In the genomic region with DNA sequence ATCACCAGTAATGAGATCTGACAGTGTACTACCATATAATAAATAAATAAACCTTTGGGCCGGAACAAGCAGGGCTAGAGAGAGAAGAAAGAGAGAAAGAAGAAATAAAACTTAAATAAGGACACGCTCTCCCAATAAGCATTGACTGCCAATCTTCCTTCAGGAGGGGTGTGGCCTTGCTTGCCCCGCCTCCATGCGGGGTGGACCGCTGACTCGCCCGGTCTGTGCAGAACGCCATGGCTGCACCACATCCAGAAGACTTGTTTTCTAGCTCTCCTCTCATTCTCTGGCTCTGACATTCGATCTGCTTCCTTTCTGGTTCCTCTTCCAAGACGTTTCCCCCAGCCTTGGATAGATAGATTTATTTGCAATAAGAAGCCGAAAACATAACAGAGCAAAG, we compare ENCODE assay signal across 23 mouse cellular contexts. TPM values are rescaled to one million over a fixed set of nuclear protein-coding genes. Genes with fewer than 3 reads are reported as not detected.
"Had no signal": no experiment of that assay in that cellular context is flagged by ENCODE, and none has a peak within 500 bp of the region (broad histone marks: within the 10 kb centered on the region; RNA-seq: fewer than 3 reads in every experiment).

No protein-coding gene starts in this region.

- H3K9ac ChIP-seq: kidney, embryonic 15.5 days; liver, embryonic 13.5 days; midbrain, embryonic 12.5 days; neural tube, embryonic 13.5 days; stomach, embryonic 15.5 days had no signal

- H3K9me3 ChIP-seq: kidney, embryonic 15.5 days; liver, embryonic 13.5 days; midbrain, embryonic 12.5 days; neural tube, embryonic 13.5 days; stomach, embryonic 15.5 days had no signal

- H3K27me3 ChIP-seq: kidney, embryonic 15.5 days; liver, embryonic 13.5 days; midbrain, embryonic 12.5 days; neural tube, embryonic 13.5 days; stomach, embryonic 15.5 days had no signal

- H3K4me3 ChIP-seq: kidney, embryonic 15.5 days; left cerebral cortex, adult 2 months; liver, embryonic 13.5 days; midbrain, embryonic 12.5 days; myocyte; neural tube, embryonic 13.5 days; stomach, embryonic 15.5 days had no signal

- H3K4me2 ChIP-seq: kidney, embryonic 15.5 days; liver, embryonic 13.5 days; midbrain, embryonic 12.5 days; neural tube, embryonic 13.5 days; stomach, embryonic 15.5 days had no signal

- H3K27ac ChIP-seq: kidney, embryonic 15.5 days; left cerebral cortex, adult 2 months; liver, embryonic 13.5 days; midbrain, embryonic 12.5 days; neural tube, embryonic 13.5 days; stomach, embryonic 15.5 days had no signal

- ATAC-seq: midbrain, embryonic 16.5 days had no signal

- H3K36me3 ChIP-seq: kidney, embryonic 15.5 days; liver, embryonic 13.5 days; midbrain, embryonic 12.5 days; neural tube, embryonic 13.5 days; stomach, embryonic 15.5 days had no signal

- H3K4me1 ChIP-seq: kidney, embryonic 15.5 days; liver, embryonic 13.5 days; midbrain, embryonic 12.5 days; neural tube, embryonic 13.5 days; stomach, embryonic 15.5 days had no signal

- DNase-seq: kidney, postnatal 10 days; kidney, postnatal 36 days; layer of hippocampus, postnatal 36 days; liver, embryonic 13.5 days; lung, adult 2 months; lung, postnatal 14 days; lung, postnatal 4 days; retina, postnatal 1 day; right cerebral cortex, postnatal 25 days; spleen, adult 18-20 months; thymus, postnatal 25 days had no signal

RNA-seq across cellular contexts. Expression of gene Mybpc1, which starts 8.1 kb away (rescaled TPM):
- total RNA-seq: megakaryocyte progenitor cell, adult 5-6 weeks; megakaryocyte-erythroid progenitor cell, adult 5-6 weeks; monocyte, adult 5-6 weeks; neutrophil, adult 5-6 weeks had no signal
- polyA plus RNA-seq: liver, adult 2 months had no signal
